Mouse (Mus musculus): ENCODE data around the gene Pigk.
"Not testable (repeated sequence)": the region's sequence is repeated elsewhere in the genome, so short reads cannot be mapped to it uniquely, and the experiment has no call there.

Gene Pigk

DNA sequence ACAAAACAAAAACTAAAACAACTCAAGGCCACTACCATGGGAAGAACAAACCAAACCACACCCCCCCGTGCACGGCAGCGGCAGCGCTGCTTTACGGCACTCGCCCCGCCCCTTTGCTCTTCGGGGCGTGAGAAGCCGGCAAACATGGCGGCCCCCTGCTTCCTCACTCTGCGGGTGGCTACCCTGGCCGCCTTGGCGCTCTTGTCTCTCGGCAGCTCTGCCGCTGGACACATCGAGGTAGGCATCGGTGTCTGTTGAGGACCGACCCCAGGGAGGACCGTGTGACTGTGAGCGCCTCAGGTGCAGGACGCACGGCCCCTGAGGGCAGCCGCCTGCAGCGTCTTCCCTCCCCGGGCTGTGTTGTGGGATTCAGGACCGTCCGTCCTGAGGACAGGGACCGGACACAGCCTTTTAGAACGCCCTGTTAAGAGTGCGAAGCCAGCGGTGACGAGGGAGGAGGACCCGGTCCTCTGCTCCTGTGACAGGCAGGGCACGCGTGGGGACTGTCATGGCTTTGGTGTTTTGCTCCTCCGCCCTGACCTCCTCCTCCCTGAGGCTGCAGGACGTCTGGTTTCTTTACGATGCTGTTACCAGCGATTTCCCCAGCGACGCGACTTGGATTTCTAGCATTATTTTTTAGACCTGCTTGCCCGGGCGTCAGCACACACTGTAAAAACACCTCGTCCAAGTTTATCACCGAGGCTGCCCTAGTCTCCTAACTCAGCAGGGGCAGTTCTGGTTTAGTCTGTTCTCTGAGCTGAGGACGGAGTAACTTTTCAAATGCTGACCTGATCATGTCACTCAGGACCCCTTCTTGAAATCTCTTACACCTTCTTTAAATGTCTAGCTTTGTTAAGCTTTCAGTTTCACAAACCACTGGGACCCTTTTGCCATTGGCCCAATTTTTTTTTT lies at the start of gene Pigk:
Gene Pigk (plus strand): TSS at position 110 of the 912 bp plus-strand sequence.
- DNase-seq (ENCODE audit: low read depth in 2 of 2, low spot score in 2 of 2) = peak; percentile 86 to 95

DNA sequence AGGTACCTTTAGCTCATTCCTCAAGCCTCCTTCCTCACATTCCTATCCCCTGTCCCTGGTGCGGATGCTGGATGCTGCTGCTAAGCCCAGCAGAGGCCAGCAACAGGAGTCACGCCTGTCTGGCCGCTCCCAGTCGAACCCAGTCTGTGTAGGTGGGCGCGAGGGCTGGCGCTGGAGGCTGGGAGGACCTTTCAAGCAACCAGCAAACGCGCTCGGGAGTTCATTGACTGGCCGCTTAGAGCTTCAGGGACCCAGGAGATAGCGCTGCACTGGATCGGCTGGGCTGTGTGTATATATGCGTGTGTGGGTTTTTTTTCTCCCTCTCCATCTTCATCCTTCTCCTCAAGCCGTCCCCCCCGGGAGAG lies 46.9 kb upstream of the Pigk start:
- no peak for DNase-seq (ENCODE audit: low read depth in 2 of 2, low spot score in 2 of 2)

DNA sequence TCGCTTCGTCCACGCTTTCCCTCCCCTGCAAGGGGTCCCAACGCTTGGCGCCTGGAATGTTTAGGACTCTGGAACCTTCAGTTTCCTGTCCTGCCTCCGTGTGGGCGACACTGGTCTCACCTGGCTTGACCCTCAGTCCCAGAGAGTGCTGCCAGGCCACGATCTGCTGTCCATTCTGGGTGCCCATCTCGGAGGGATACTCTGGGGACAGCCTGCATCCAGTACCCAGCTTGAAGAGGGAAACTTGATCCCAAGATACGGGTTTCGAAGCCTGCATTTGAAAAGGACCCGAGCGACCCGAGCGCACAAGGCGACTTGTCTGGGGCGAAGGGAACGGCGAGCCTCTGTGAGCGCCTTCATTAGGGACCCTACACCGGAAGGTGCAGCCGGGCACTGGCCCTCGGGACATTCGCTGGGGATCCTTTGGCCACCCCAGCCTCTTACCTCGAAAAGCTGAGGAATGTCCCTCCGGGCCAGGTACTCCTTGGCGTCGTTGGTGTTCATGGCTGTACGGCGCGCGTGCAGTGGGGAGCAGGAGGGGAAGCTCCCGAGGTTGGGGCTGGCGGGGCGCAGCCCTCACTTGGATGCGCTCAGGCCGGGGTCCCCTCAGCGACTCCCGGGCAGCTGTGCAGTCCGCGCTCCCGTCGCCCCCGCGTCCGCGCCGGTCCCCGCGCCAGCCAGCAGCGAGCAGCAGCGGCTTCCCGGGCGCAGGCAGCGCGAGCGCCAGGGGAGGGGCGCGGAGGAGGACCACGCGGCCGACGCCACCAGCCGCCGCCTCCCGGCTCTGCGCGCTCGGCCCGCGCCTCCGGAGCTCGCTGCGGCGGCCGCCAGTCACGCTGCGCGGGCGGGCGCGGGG lies 46.3 kb upstream of the Pigk start:
- DNase-seq (ENCODE audit: low read depth in 2 of 2, low spot score in 2 of 2) = no peak

DNA sequence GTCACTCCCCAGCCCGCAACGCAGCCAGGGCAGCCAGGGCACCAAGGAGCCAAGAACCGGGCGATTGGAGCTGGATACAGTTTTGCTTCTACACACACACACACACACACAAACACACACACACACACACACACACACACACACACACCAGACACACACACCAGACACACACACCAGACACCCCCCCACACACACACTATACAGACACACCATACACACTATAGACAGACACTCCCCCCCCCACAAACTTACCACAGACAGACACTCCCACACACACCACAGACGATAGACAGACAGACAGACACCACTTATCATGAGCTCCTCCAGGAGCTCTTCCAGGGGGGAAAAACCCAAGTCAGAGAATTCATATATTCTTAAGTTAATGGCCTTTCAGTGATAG lies 45.7 kb upstream of the Pigk start, which contains the start of gene Ak5:
Gene Ak5 (minus strand): TSS at position 122 of the 400 bp plus-strand sequence.
- no peak for DNase-seq (ENCODE audit: low read depth in 2 of 2, low spot score in 2 of 2)

DNA sequence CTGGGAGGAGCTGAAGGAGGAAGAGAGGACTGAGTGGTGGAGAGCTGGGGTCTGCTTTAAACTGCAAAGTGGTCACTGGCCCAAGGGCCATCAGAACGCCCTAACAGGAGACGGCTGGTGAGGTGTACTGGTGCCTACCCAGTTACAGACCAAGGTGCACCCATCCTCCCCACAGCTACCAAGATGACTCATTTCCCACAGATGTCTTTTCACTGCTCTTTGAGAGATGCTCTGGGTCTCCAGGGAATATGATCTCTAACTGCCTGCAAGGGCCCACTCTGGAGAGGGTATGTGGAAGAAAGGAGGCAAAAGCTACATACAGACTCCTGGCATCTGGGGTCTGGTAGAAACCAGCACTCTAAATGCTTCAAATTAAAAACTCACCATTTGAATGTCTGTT lies 45.1 kb upstream of the Pigk start:
- DNase-seq (ENCODE audit: low read depth in 2 of 2, low spot score in 2 of 2) = no peak

DNA sequence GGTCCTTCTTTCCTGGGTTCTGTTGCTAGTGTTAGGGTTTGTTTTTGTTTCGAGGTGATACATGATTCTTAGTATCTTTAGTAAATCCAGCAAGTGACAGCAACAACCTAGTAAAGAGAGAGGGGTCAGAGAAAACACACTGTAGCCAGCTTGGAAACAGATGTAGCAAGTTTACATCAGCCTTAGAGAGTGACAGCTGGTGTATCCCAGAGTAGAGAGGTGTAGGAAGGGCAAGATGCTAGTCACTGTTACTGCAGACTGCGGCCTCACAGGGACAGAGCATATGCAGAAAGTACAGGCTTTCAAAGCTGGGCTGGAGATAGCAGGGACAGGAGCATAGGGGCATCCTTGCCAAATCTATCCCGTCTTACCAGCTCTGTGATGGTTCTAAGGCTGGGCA lies 44.1 kb upstream of the Pigk start:
- DNase-seq (ENCODE audit: low read depth in 2 of 2, low spot score in 2 of 2) = no peak

DNA sequence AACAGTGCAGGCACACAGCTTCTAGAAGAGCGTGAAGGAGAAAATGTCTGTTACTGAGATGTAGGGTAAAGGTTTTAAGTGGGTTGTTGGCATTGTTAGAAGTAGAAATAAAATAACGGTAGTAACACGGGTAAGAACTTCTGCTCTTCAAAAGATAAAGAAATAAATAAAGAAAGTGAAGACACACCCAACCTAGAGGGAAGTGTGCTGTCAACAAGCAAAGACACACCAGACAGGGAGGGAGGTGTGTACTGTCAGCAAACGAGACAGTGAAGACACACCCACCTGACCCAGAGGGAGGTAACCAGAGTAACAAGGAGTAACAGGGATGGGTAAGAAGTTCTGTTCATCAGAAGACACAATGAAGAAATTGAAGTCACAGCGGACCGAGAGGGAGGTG lies 39.2 kb upstream of the Pigk start:
- DNase-seq (ENCODE audit: low read depth in 2 of 2, low spot score in 2 of 2) = no peak

DNA sequence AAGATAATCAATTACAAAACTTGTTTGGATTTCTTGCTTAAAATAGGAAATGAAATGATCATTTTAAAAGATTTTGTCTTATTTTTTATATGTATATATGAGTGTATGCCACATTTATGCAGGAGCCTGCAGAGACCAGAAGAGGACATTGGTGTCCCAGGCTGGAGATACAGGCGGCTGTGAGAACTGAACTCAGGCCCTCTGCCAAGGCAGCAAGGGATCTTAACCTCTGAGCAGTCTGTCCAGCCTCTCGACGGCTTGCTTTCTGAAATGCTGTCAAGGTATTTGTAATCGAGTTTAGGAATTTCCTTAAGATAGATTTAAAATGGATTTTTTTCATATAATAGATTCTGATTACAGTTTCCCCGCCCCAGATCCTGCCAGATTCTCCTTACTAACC lies 25.4 kb upstream of the Pigk start:
- DNase-seq (ENCODE audit: low read depth in 2 of 2, low spot score in 2 of 2) = no peak

DNA sequence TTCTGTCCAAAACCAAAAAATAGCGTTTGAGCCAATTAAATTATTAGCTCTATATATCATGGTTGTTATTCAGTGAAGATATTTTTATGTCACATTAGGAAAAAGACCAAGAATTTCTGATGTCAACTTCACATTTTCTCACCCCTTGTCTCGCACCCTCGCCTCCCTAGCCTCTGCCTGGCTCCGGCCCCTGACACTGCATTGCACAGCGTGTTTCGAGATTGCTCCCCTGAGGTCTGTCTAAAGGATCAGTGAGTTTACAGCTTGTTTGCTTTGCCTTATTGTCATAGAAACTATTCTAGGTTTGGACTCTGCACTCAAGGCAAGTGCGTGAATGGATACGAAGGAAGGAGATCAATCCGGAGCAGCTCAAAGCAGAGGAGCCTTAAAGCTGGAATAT lies 24.8 kb upstream of the Pigk start:
- no peak for DNase-seq (ENCODE audit: low read depth in 2 of 2, low spot score in 2 of 2)

DNA sequence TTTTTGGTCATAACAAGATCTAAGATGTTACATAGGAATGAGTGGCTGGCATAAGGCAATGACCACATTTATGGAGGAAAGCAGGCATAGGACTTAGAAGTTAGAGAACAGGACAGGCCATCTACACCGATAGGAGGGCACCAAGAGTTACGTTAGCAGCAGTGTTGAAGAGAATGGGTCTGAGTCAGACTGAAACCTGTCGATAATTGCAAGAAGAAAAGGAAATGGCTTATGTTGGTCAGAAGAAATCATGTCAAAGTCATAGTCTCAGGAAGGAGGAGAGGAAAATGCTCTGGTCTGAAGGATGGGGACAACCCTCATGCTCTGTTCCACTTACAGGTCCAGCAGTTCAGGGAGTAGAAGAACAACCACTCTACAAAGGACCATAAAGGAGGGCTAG lies 18.9 kb upstream of the Pigk start:
- DNase-seq (ENCODE audit: low read depth in 2 of 2, low spot score in 2 of 2) = no peak

DNA sequence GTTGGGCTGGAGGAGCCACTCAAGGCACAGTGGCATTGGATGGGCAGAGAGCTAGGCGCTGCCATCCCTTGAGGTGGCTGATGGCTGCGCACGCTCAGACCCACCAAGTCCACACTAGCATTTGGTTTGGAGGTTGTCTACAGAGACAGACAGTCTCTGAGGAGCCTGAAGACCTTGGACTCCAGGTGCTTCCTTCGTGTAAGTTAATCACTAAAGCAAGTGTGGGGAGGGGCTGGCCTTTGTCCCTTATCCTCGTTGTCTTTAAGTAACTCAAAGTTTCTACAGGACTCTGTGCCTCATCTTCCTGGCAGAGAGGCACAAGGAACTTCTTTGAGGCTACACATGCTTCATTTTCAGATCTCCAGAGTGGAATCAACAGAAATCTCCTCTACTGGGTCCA lies 15.9 kb upstream of the Pigk start:
- DNase-seq (ENCODE audit: low read depth in 2 of 2, low spot score in 2 of 2) = no peak

DNA sequence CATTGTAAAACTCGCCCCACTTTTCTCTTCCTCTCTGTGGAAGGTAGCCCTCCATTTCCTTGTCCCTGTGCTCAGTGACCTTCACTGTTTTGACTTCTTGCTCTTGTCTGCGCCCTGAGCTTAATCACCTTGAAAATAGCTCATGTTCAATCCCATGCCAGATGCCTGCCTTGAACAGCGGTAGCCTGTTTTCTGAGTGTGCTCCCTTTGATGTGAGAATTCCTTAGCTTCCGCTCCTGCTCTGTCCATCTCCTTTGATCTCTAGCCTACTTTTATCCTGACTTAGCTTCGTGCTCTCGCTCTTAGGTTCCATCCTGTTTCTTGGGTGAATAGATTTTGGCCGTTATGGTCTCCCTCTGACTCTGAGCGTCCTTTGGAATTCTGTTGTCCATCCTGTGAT lies 14.6 kb upstream of the Pigk start:
- no peak for DNase-seq (ENCODE audit: low read depth in 2 of 2, low spot score in 2 of 2)

DNA sequence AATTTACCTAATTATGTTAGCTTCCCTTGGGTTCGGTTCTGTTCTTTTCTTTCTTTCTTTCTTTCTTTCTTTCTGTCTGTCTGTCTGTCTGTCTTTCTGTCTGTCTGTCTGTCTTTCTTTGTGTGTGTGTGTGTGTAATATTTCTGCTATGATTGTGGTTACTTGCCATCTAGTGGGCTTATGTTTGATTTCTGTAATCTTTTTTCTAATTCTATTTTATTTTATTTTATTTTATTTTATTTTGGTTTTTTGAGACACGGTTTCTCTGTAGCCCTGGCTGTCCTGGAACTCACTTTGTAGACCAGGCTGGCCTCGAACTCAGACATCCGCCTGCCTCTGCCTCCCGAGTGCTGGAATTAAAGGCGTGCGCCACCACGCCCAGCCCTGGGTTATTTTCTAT lies 12.4 kb upstream of the Pigk start:
- DNase-seq (ENCODE audit: low read depth in 2 of 2, low spot score in 2 of 2) = not testable (repeated sequence)

DNA sequence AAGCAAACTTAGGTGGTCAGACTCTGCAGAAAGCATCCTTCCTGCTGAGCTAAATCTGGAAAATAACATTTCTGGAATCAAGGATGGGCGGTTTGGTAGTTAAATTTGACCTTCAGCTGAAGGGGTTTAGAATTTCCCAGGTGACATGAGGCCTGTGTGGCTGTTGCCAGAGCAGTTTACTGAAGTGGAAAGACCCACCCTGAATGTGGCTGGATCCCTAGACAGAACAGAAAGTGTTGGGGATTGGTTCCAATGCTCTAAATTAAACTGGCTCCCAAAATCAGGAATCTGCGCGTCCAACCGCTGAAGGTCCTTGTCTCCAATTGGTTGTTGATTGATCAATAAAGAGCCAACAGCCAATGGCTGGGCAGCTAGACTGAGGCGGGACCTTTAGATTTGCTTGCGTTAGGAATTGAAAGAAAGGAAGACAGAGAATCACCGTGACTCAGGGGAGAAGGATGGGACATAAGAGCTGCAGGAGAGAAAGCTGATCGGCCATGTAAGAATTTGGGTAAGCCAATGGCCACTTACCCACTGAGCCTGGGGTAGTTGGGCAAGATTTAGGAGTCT lies 11.5 kb upstream of the Pigk start:
- DNase-seq (ENCODE audit: low read depth in 2 of 2, low spot score in 2 of 2) = no peak

DNA sequence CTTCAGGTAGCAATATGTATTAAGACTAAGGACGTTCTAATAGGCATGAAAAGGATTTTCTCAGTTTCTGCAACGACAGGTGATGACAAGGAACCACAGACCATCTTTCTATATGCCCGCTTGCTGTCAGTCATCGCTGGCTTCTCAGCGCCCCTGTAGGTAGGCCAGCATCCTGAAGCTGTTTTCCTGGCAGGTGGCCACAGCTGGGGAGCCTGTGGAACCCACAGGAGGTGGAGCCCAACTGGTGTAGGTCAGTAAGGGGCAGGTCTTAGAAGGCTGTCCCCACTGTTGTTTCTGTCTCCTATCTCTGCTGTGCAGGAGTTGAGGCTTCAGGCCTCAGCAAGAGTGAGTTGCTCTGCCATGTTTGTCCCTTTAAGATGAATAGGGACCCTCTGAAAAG lies 8.1 kb upstream of the Pigk start:
- DNase-seq (ENCODE audit: low read depth in 2 of 2, low spot score in 2 of 2) = no peak

DNA sequence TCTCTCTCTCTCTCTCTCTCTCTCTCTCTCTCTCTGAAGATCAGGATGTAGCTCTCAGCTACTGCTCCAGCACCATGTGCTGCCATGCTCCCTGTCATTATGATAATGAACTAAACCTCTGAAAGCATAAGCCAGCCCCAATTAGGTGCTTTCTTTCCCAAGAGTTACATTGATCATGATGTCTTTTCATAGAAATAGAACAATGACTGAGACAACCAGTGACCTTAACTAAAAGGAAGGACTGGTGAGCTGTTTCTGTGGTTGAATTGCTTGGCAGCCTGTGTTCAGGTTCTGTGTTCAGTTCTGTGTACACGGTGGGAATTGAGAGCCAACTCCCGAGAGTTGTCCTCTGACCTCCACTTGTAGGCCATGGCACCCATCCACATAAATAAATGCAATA lies 7.0 kb upstream of the Pigk start:
- no peak for DNase-seq (ENCODE audit: low read depth in 2 of 2, low spot score in 2 of 2)

DNA sequence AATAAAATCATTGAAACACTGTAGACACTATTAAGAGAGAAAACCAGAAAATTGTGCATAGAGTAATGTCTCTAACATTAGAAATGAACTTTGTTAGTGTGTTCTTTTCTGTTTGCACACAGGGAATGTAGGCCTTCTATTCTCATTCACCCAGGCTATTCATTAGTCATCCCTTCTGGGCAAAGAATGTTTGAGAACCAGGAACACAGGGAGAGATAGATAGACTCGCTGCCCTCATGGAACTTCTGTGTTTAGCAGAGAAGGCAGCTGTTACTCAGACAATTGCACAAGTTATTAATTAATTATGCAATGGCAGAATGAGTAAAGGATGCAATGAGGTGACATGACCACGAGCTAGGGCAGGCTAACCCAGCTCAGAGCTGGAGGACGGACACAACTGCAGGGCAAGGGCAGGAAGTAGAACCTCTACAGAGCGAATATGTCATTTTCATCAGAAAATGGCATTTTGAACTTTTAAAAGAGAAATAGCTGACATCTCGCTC lies 6.5 kb upstream of the Pigk start:
- no peak for DNase-seq (ENCODE audit: low read depth in 2 of 2, low spot score in 2 of 2)

DNA sequence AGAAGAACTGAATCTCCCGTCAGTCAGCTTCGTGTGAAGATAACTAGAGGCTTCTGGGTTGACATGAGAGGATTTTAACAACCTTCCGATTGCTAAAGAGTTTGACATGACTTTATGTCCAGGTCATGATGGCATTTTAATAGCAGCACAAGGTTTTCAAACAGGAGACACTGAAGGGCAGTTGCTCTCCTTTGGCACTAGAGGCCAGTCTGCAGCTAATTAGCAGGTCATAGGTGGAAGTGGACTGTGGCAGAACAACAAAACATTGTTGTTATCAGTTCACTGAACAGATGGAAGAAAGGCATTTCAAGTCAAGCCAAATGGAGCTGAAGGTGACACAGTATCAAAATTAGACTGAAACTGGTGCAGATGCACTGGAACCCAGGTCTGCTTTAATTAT lies 4.0 kb upstream of the Pigk start:
- DNase-seq (ENCODE audit: low read depth in 2 of 2, low spot score in 2 of 2) = no peak

DNA sequence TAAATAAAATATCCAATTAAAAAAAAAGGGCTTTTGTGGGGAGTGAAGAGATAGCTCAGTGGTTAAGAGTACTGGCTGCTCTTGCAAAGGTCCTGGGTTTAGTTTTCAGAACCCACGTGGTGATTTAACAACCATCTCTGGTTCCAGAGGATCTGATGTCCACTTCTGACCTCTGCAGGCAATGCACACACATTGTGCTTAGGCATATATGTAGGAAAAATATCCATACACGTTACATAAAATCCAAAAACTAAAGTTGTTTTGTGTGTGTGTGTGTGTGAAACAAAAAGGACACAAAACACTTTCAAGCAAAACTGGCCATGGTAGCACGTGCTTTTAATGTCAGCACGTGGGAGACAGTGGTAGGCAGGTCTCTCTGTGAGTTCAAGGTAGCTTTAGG lies 943 bp upstream of the Pigk start:
- no peak for DNase-seq (ENCODE audit: low read depth in 2 of 2, low spot score in 2 of 2)

DNA sequence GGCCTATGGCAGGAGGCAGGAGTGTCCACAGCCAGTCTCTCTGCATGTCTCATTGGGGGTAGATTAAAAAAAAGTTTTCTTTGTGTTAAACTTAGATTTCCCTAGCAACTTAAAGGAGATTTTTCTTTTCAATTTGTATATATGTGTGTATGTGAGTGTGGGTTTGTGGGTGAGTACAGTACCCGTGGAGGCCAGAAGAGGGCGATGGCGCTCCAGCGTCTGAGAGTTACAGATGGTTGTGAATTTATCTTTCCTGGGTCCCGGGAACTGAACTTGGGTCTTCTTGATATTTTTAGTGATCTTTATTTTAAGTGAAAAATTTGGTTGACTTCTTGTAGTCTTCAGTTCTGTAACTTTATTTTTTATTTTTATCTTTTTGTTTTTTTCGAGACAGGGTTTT lies 7.4 kb downstream of the Pigk start:
- DNase-seq (ENCODE audit: low read depth in 2 of 2, low spot score in 2 of 2) = no peak

DNA sequence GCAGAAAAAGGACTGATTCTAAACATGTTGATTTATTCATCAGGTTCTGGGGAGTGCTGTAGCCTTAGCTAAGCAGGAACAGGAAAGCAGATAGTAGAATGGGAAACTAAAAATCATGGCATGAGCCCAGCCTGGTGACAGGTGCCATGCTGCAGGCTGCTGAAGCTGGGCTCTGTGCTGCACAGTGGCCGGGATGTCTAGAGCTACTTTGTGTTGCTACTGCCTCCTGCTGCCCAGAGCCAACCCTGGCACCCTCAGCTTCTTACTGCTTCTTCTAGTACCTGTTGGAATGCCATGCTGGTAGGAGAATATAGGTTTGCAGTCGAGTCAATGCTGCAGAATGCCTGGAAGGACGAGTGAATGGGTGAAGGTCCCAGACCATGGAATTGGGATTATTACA lies 8.9 kb downstream of the Pigk start:
- DNase-seq (ENCODE audit: low read depth in 2 of 2, low spot score in 2 of 2) = no peak

DNA sequence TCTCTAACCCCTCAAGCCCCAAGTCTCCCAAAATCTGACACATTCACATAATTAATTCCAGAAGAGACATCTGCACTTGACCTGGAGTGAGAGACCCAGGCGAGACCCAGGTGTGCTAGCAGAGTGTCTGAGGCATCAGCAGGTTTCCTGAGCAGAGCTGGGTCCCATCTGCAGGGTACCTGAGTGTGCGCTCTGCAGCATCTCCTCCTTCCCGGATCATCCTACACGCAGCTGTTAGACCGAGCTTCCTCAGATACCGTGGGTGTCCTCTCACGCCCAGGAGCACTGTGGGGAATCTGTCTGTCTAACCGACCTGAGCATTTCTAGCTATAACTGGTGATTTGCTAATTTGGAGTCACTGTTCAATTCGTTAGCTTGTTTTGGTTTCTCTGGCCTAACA lies 10.5 kb downstream of the Pigk start:
- DNase-seq (ENCODE audit: low read depth in 2 of 2, low spot score in 2 of 2) = no peak
